8 mouse cellular contexts compared by ENCODE assay signal in the genomic region with DNA sequence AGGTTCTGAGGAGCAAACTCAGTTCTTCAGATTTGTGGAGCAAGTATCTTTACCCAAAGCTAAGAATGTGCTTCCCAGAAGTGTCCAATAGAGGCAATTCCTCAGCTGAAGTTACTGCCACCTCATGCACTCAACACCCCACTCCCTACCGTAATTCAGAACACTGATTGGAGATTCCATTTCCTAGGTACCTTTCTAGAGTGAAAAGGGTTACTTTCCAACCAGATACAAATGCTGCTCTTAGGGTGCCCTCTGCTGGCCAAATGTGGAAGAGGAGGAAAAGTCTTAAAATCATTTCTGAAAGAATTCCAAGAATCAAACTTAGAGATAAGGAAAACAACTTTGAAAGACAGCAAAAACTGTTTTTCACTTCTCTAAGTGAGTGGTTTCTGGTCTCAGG. TPM values are rescaled to one million over a fixed set of nuclear protein-coding genes. Genes with fewer than 3 reads are reported as not detected.
DNase-seq lines count a peak whose midpoint lies in the region; ATAC-seq lines count a peak whose summit lies in the region.

No protein-coding gene starts in this region.

- no peak overlapping the region for H3K4me2 ChIP-seq in forebrain, embryonic 11.5 days (ENCODE audit: low read depth, low read length, severe bottlenecking)
- no peak overlapping the region for H3K4me2 ChIP-seq in forebrain, embryonic 12.5 days

- H3K4me3 ChIP-seq in forebrain, embryonic 11.5 days (ENCODE audit: low read depth, low read length) = no peak overlapping the region
- no peak overlapping the region for H3K4me3 ChIP-seq in forebrain, embryonic 12.5 days (replicated peaks)
- H3K4me3 ChIP-seq in embryonic facial prominence, embryonic 10.5 days = no peak overlapping the region

- ATAC-seq in forebrain, embryonic 11.5 days (replicated peaks; ENCODE audit: low FRiP score) = no peak
- no peak for ATAC-seq in forebrain, embryonic 12.5 days (ENCODE audit: low FRiP score)
- peak; percentile 70 for ATAC-seq in megakaryocyte progenitor cell, adult 5-6 weeks (replicated peaks; ENCODE audit: poor library complexity)

- H3K36me3 ChIP-seq in forebrain, embryonic 11.5 days (ENCODE audit: control insufficient read depth, insufficient read depth, low read length) = no peaks in the 10 kb centered on the region
- no peaks in the 10 kb centered on the region for H3K36me3 ChIP-seq in forebrain, embryonic 12.5 days (replicated peaks)
- H3K36me3 ChIP-seq in embryonic facial prominence, embryonic 10.5 days (replicated peaks) = no peaks in the 10 kb centered on the region

- no peak overlapping the region for H3K27ac ChIP-seq in forebrain, embryonic 11.5 days (ENCODE audit: low read depth, low read length)
- H3K27ac ChIP-seq in forebrain, embryonic 12.5 days = no peak overlapping the region
- H3K27ac ChIP-seq in embryonic facial prominence, embryonic 10.5 days (replicated peaks) = no peak overlapping the region

- no peak overlapping the region for H3K9ac ChIP-seq in forebrain, embryonic 11.5 days (ENCODE audit: low read length)
- no peak overlapping the region for H3K9ac ChIP-seq in forebrain, embryonic 12.5 days

- no peaks in the 10 kb centered on the region for H3K27me3 ChIP-seq in forebrain, embryonic 11.5 days (ENCODE audit: control insufficient read depth, insufficient read depth, low read length)
- no peaks in the 10 kb centered on the region for H3K27me3 ChIP-seq in forebrain, embryonic 12.5 days
- H3K27me3 ChIP-seq in embryonic facial prominence, embryonic 10.5 days (replicated peaks; ENCODE audit: low read depth, poor library complexity, severe bottlenecking) = no peaks in the 10 kb centered on the region

- DNase-seq in forebrain, embryonic 11.5 days (ENCODE audit: low spot score) = peak; percentile 79
- DNase-seq in adrenal gland, adult 2 months = peak; percentile 80
- peak; percentile 78 for DNase-seq in embryonic facial prominence, embryonic 10.5 days (ENCODE audit: low spot score)
- peak; percentile 77 for DNase-seq in hindlimb bud, embryonic 11.5 days (ENCODE audit: extremely low spot score, low read depth, low spot score)
- DNase-seq in left cerebral cortex, adult 11 months (ENCODE audit: low spot score) = peak; percentile 44
- DNase-seq in spleen, adult 12 weeks (ENCODE audit: low spot score) = peak; percentile 26

- 3% methylated on average over 1 of the region's 1 CpGs for WGBS in forebrain, embryonic 11.5 days
- 10% methylated on average over 1 of the region's 1 CpGs for WGBS in forebrain, embryonic 12.5 days
- WGBS in embryonic facial prominence, embryonic 10.5 days = 8% methylated on average over 1 of the region's 1 CpGs

- H3K9me3 ChIP-seq in forebrain, embryonic 11.5 days (ENCODE audit: control insufficient read depth, low read length) = no peaks in the 10 kb centered on the region
- no peaks in the 10 kb centered on the region for H3K9me3 ChIP-seq in forebrain, embryonic 12.5 days
- H3K9me3 ChIP-seq in embryonic facial prominence, embryonic 10.5 days = no peaks in the 10 kb centered on the region

- H3K4me1 ChIP-seq in forebrain, embryonic 11.5 days (replicated peaks; ENCODE audit: control insufficient read depth, insufficient read depth, low read length) = no peaks in the 10 kb centered on the region
- H3K4me1 ChIP-seq in forebrain, embryonic 12.5 days = no peaks in the 10 kb centered on the region
- H3K4me1 ChIP-seq in embryonic facial prominence, embryonic 10.5 days = peaks cover 19% of the 10 kb centered on the region

RNA-seq across cellular contexts. Expression of a gene that starts 4.3 kb away (rescaled TPM):
- 0.29 TPM in 1 of 2 replicates, not detected in the other for polyA plus RNA-seq in forebrain, embryonic 11.5 days (2014; fragmentation: Nextera tagmentation; extraction: Ambion mirVana)
- not detected in 2 replicates for polyA plus RNA-seq in forebrain, embryonic 12.5 days (2016; fragmentation: Nextera tagmentation; extraction: Ambion mirVana)
- 1 to 10 TPM in 1 of 2 experiments, under 1 TPM in 1; 0.63 to 2.0 TPM for total RNA-seq in adrenal gland, adult 2 months (2021)
- not detected in 2 replicates for polyA plus RNA-seq in adrenal gland, adult 2 months (2012; rRNA removed)
- polyA plus RNA-seq in embryonic facial prominence, embryonic 10.5 days (2016; fragmentation: Nextera tagmentation; extraction: Ambion mirVana) = not detected in 2 replicates
- not detected in 2 replicates for total RNA-seq in megakaryocyte progenitor cell, adult 5-6 weeks (2015)
- not detected in 2 replicates for total RNA-seq in megakaryocyte progenitor cell, adult 5-6 weeks (2017)

RNA-seq across cellular contexts. Expression of a gene that starts 35.8 kb away (rescaled TPM):
- 2.2 and 3.1 TPM in 2 replicates for polyA plus RNA-seq in forebrain, embryonic 11.5 days (2014; fragmentation: Nextera tagmentation; extraction: Ambion mirVana)
- polyA plus RNA-seq in forebrain, embryonic 12.5 days (2016; fragmentation: Nextera tagmentation; extraction: Ambion mirVana) = 1.3 and 1.9 TPM in 2 replicates
- total RNA-seq in adrenal gland, adult 2 months (2021) = 10 to 100 TPM in 1 of 2 experiments, 1 to 10 TPM in 1; 4.8 to 10.1 TPM
- polyA plus RNA-seq in adrenal gland, adult 2 months (2012; rRNA removed) = 8.4 and 11.5 TPM in 2 replicates
- polyA plus RNA-seq in embryonic facial prominence, embryonic 10.5 days (2016; fragmentation: Nextera tagmentation; extraction: Ambion mirVana) = 2.5 and 3.2 TPM in 2 replicates
- 3.5 and 5.4 TPM in 2 replicates for total RNA-seq in megakaryocyte progenitor cell, adult 5-6 weeks (2015)
- 4.3 and 5.4 TPM in 2 replicates for total RNA-seq in megakaryocyte progenitor cell, adult 5-6 weeks (2017)

RNA-seq across cellular contexts. Expression of a gene that starts 59.7 kb away (rescaled TPM):
- polyA plus RNA-seq in forebrain, embryonic 11.5 days (2014; fragmentation: Nextera tagmentation; extraction: Ambion mirVana) = 27.2 and 29.8 TPM in 2 replicates
- polyA plus RNA-seq in forebrain, embryonic 12.5 days (2016; fragmentation: Nextera tagmentation; extraction: Ambion mirVana) = 27.9 and 29.3 TPM in 2 replicates
- total RNA-seq in adrenal gland, adult 2 months (2021) = 10 to 100 TPM; 23.5 to 24.6 TPM
- 4.9 and 5.2 TPM in 2 replicates for polyA plus RNA-seq in adrenal gland, adult 2 months (2012; rRNA removed)
- polyA plus RNA-seq in embryonic facial prominence, embryonic 10.5 days (2016; fragmentation: Nextera tagmentation; extraction: Ambion mirVana) = 13.5 and 14.0 TPM in 2 replicates
- total RNA-seq in megakaryocyte progenitor cell, adult 5-6 weeks (2015) = 42.8 and 49.3 TPM in 2 replicates
- total RNA-seq in megakaryocyte progenitor cell, adult 5-6 weeks (2017) = 41.9 and 52.3 TPM in 2 replicates

Comparison
In these comparisons a context has a peak if more than half of its experiments do, and no peak if none do; other contexts are left out.
1. DNase-seq: peak in every context shown above with its lines; median percentile 80 in adrenal gland, adult 2 months; 79 in forebrain, embryonic 11.5 days; 78 in embryonic facial prominence, embryonic 10.5 days; 77 in hindlimb bud, embryonic 11.5 days; 44 in left cerebral cortex, adult 11 months; 26 in spleen, adult 12 weeks.